Comparison of ENCODE assay signal across 19 mouse cellular contexts in genomic region chr14:21427369-21427768, GRCm38 (mm10). TPM values are rescaled to one million over a fixed set of nuclear protein-coding genes. Genes with fewer than 3 reads are reported as not detected.
DNase-seq lines count a peak whose midpoint lies in the region; ATAC-seq and TF ChIP-seq lines count a peak whose summit lies in the region.
"Had no signal": no experiment of that assay in that cellular context is flagged by ENCODE, and none has a peak within 500 bp of the region (broad histone marks: within the 10 kb centered on the region; RNA-seq: fewer than 3 reads in every experiment).

No protein-coding gene starts in this region.

- H3K9me3 ChIP-seq in heart, embryonic 16.5 days (replicated peaks; ENCODE audit: control insufficient read depth, low read length) = no peaks in the 10 kb centered on the region; the same call in 1 of the 2 replicates
- H3K9me3 ChIP-seq in forebrain, embryonic 10.5 days = no peaks in the 10 kb centered on the region
- H3K9me3 ChIP-seq in hindbrain, embryonic 15.5 days = no peaks in the 10 kb centered on the region
- H3K9me3 ChIP-seq in midbrain, embryonic 13.5 days = no peaks in the 10 kb centered on the region
- no peaks in the 10 kb centered on the region for H3K9me3 ChIP-seq in intestine, postnatal 0 days (ENCODE audit: control insufficient read depth)
- H3K9me3 ChIP-seq: embryonic facial prominence, embryonic 12.5 days; heart, embryonic 12.5 days had no signal

- no peak for TF ChIP-seq CTCF in intestine, postnatal 0 days (IDR thresholded peaks at IDR 0.05; ENCODE audit: low read depth)

- WGBS in heart, embryonic 16.5 days = 66% methylated on average over 7 of the region's 7 CpGs
- WGBS in forebrain, embryonic 10.5 days = 69% methylated on average over 7 of the region's 7 CpGs
- WGBS in hindbrain, embryonic 15.5 days = 53% methylated on average over 7 of the region's 7 CpGs
- WGBS in midbrain, embryonic 13.5 days = 38% methylated on average over 7 of the region's 7 CpGs
- 81% methylated on average over 7 of the region's 7 CpGs for WGBS in intestine, postnatal 0 days

- no peaks in the 10 kb centered on the region for H3K27me3 ChIP-seq in heart, embryonic 16.5 days (ENCODE audit: control insufficient read depth, insufficient read depth, low read length)
- H3K27me3 ChIP-seq in forebrain, embryonic 10.5 days (ENCODE audit: poor library complexity, severe bottlenecking) = no peaks in the 10 kb centered on the region
- H3K27me3 ChIP-seq in hindbrain, embryonic 15.5 days = no peaks in the 10 kb centered on the region
- H3K27me3 ChIP-seq in midbrain, embryonic 13.5 days = no peaks in the 10 kb centered on the region
- no peaks in the 10 kb centered on the region for H3K27me3 ChIP-seq in intestine, postnatal 0 days (replicated peaks; ENCODE audit: control insufficient read depth, insufficient read depth, low read length)
- H3K27me3 ChIP-seq: embryonic facial prominence, embryonic 12.5 days; heart, embryonic 12.5 days; Patski had no signal

- no peak for DNase-seq in heart, adult 8-10 months (ENCODE audit: low spot score)
- no peak for DNase-seq in forebrain, embryonic 10.5 days (ENCODE audit: extremely low spot score, low spot score)
- no peak for DNase-seq in retina, postnatal 1 day
- no peak for DNase-seq in gastrocnemius, postnatal 14 days
- DNase-seq: B cell, adult 2 months; cerebellum, adult 18-20 months; gastrocnemius, postnatal 10 days; kidney, adult 2 months; kidney, postnatal 25 days; lung, adult 18-20 months had no signal

- H3K36me3 ChIP-seq in heart, embryonic 16.5 days (ENCODE audit: control insufficient read depth, insufficient read depth) = 0 out of 2 replicates have a peak, but pooled peaks cover 2% of the 10 kb centered on the region
- H3K36me3 ChIP-seq in forebrain, embryonic 10.5 days (replicated peaks) = peaks cover 15% of the 10 kb centered on the region
- no peaks in the 10 kb centered on the region for H3K36me3 ChIP-seq in hindbrain, embryonic 15.5 days
- H3K36me3 ChIP-seq in midbrain, embryonic 13.5 days = no peaks in the 10 kb centered on the region
- H3K36me3 ChIP-seq in intestine, postnatal 0 days (ENCODE audit: control insufficient read depth, insufficient read depth) = no peaks in the 10 kb centered on the region
- H3K36me3 ChIP-seq: embryonic facial prominence, embryonic 12.5 days had no signal

- ATAC-seq in heart, embryonic 16.5 days (replicated peaks; ENCODE audit: extremely low read depth, insufficient read depth, low FRiP score) = no peak
- ATAC-seq in hindbrain, embryonic 15.5 days (ENCODE audit: low FRiP score, low read depth) = peak; percentile 74; the same call in 1 of the 2 replicates
- peak; percentile 93 for ATAC-seq in midbrain, embryonic 13.5 days
- no peak for ATAC-seq in intestine, postnatal 0 days
- ATAC-seq: Patski had no signal

- H3K27ac ChIP-seq in heart, embryonic 16.5 days (ENCODE audit: low read length) = no peak overlapping the region
- H3K27ac ChIP-seq in forebrain, embryonic 10.5 days = peak overlapping the region; percentile 63; the same call in 1 of the 2 replicates
- H3K27ac ChIP-seq in hindbrain, embryonic 15.5 days (replicated peaks) = no peak overlapping the region
- peak overlapping the region; percentile 54; the same call in 1 of the 2 replicates for H3K27ac ChIP-seq in midbrain, embryonic 13.5 days
- no peak overlapping the region for H3K27ac ChIP-seq in intestine, postnatal 0 days (ENCODE audit: low read depth, low read length)
- H3K27ac ChIP-seq: embryonic facial prominence, embryonic 12.5 days; macrophage had no signal

- no peak overlapping the region for H3K4me2 ChIP-seq in heart, embryonic 16.5 days (ENCODE audit: low read depth, low read length)
- no peak overlapping the region for H3K4me2 ChIP-seq in hindbrain, embryonic 15.5 days
- H3K4me2 ChIP-seq in midbrain, embryonic 13.5 days (replicated peaks) = no peak overlapping the region
- no peak overlapping the region for H3K4me2 ChIP-seq in intestine, postnatal 0 days (replicated peaks; ENCODE audit: low read depth)
- H3K4me2 ChIP-seq: embryonic facial prominence, embryonic 12.5 days; heart, embryonic 12.5 days had no signal

- H3K4me3 ChIP-seq in heart, embryonic 16.5 days (ENCODE audit: low read length) = no peak overlapping the region
- no peak overlapping the region for H3K4me3 ChIP-seq in forebrain, embryonic 10.5 days
- no peak overlapping the region for H3K4me3 ChIP-seq in hindbrain, embryonic 15.5 days
- no peak overlapping the region for H3K4me3 ChIP-seq in midbrain, embryonic 13.5 days (replicated peaks)
- no peak overlapping the region for H3K4me3 ChIP-seq in intestine, postnatal 0 days (ENCODE audit: low read depth, low read length)
- H3K4me3 ChIP-seq: embryonic facial prominence, embryonic 12.5 days; heart, embryonic 12.5 days; myocyte had no signal

- intact Hi-C loops in gastrocnemius, postnatal 14 days (cut with DNase I; ENCODE audit: low total_unique reads) = no loop called here

- no peaks in the 10 kb centered on the region for H3K4me1 ChIP-seq in heart, embryonic 16.5 days (ENCODE audit: control insufficient read depth, insufficient read depth, low read length)
- H3K4me1 ChIP-seq in forebrain, embryonic 10.5 days = peaks cover 30% of the 10 kb centered on the region
- H3K4me1 ChIP-seq in hindbrain, embryonic 15.5 days (replicated peaks) = 0 out of 2 replicates have a peak, but pooled peaks cover 10% of the 10 kb centered on the region
- peaks cover 20% of the 10 kb centered on the region for H3K4me1 ChIP-seq in midbrain, embryonic 13.5 days (replicated peaks)
- H3K4me1 ChIP-seq in intestine, postnatal 0 days (replicated peaks; ENCODE audit: control insufficient read depth, insufficient read depth, low read length) = no peaks in the 10 kb centered on the region; the same call in 1 of the 2 replicates
- H3K4me1 ChIP-seq: embryonic facial prominence, embryonic 12.5 days had no signal

- 0 out of 2 replicates have a peak overlapping the region, but pooled peaks have one; percentile 11 for H3K9ac ChIP-seq in heart, embryonic 16.5 days (ENCODE audit: low read length)
- H3K9ac ChIP-seq in hindbrain, embryonic 15.5 days = no peak overlapping the region
- no peak overlapping the region for H3K9ac ChIP-seq in midbrain, embryonic 13.5 days (replicated peaks)
- H3K9ac ChIP-seq in intestine, postnatal 0 days (ENCODE audit: low read depth, low read length) = no peak overlapping the region
- H3K9ac ChIP-seq: embryonic facial prominence, embryonic 12.5 days; heart, embryonic 12.5 days had no signal

RNA-seq across cellular contexts. Expression of gene Kat6b, which starts 53.9 kb away (rescaled TPM):
- 9.4 and 10.2 TPM in 2 replicates for polyA plus RNA-seq in heart, embryonic 16.5 days (2015; fragmentation: Nextera tagmentation; extraction: Ambion mirVana)
- total RNA-seq in heart, adult 8-10 months (2022) = 10 to 100 TPM; 26.7 to 30.3 (median 28.2) TPM
- polyA plus RNA-seq in forebrain, embryonic 10.5 days (2016; fragmentation: Nextera tagmentation; extraction: Ambion mirVana) = 15.6 and 18.4 TPM in 2 replicates
- 17.5 and 17.6 TPM in 2 replicates for polyA plus RNA-seq in hindbrain, embryonic 15.5 days (2015; fragmentation: Nextera tagmentation; extraction: Ambion mirVana)
- polyA plus RNA-seq in midbrain, embryonic 13.5 days (2015; fragmentation: Nextera tagmentation; extraction: Ambion mirVana) = 25.5 and 28.1 TPM in 2 replicates
- 4.8 and 5.5 TPM in 2 replicates for polyA plus RNA-seq in intestine, postnatal 0 days (2015; fragmentation: Nextera tagmentation; extraction: Ambion mirVana)
- 10 to 100 TPM; 17.2 to 22.3 TPM for total RNA-seq in gastrocnemius, postnatal 14 days (2021)

Comparison
In these comparisons a context has a peak if more than half of its experiments do, and no peak if none do; other contexts are left out.
1. ATAC-seq: peak in hindbrain, embryonic 15.5 days (single experiment) and midbrain, embryonic 13.5 days (single experiment); none in heart, embryonic 16.5 days (single experiment) and intestine, postnatal 0 days (single experiment).
2. H3K27ac ChIP-seq: peak in forebrain, embryonic 10.5 days (single experiment) and midbrain, embryonic 13.5 days (single experiment); none in heart, embryonic 16.5 days (single experiment), hindbrain, embryonic 15.5 days (single experiment) and intestine, postnatal 0 days (single experiment).